Mouse (Mus musculus) kidney, adult 9 months (tissue): ENCODE data around the gene Gm45521.

Source experiments
- DNase-seq: peaks from one replicate; pipeline ENCODE4 v3.0.0; 2022

The Gm45521 gene

GRCm38 (mm10) chr14:7954071-7954471 is 3.0 kb upstream of the Gm45521 start:
- DNase-seq, result no peak

DNA sequence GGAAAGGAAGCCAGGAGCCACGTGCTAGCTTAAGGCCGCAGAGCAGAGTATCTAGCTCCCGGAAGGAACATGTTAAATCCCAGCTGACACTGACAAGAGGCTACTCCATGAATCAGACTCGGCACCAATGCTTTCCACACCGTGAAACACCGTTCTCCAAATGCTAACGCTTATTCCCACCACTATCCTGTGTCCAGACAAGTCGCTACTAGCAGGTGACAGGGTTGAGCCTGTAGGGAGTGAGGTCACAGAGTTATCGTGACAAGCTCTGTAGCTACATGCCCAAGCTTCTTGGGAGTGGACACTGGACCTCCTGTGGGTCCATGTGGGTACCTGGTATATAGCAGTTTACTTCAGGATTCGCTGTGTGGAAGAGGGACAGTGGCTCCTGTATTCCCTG is 661 bp upstream of the Gm45521 start:
- DNase-seq, result no peak

DNA sequence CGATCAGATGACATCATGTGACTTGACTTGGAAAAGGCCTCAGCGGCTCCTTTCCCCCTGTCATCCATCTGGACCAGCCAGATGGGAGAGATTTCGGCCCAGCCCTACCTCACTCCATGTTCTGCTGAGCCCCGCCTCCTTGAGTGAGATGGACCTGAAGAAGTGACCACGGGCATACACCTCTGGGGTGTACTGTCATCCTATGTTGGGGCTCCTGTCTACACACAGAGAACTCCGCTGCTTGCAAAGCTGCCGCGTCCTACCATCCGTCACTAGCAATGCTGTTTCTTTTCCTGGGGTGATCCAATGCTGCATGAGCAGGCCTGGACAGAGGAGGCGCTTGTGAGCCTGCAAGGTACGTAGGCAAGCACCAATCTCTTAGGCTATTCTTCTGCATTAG is 3.5 kb downstream of the Gm45521 start:
- DNase-seq, result no peak

GRCm38 (mm10) chr14:7961714-7962113 is 4.6 kb downstream of the Gm45521 start:
- DNase-seq, result no peak

DNA sequence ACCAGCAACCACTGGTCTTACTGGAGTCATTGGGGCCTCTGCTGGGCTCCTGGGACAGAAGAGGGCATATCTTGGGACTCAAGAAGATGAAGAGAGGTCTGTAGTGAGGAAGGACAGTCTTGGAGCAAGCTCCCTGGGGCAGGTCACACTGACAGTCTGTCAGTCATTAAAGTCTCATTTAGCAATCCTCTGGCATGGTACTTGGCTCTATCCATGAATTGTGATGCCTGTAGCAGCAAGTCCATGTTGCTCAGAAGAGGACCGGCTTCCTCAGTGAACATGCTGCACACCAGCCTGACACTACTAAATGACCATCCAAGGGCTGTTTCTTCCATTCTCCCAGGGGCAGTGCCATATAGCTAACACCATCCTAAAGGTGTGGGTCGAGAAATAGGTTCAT is 5.5 kb downstream of the Gm45521 start:
- no peak for DNase-seq

GRCm38 (mm10) chr14:7963160-7963559 is 6.1 kb downstream of the Gm45521 start:
- no peak for DNase-seq

GRCm38 (mm10) chr14:7964219-7964889 is 7.3 kb downstream of the Gm45521 start:
- DNase-seq, result peak; percentile 84

DNA sequence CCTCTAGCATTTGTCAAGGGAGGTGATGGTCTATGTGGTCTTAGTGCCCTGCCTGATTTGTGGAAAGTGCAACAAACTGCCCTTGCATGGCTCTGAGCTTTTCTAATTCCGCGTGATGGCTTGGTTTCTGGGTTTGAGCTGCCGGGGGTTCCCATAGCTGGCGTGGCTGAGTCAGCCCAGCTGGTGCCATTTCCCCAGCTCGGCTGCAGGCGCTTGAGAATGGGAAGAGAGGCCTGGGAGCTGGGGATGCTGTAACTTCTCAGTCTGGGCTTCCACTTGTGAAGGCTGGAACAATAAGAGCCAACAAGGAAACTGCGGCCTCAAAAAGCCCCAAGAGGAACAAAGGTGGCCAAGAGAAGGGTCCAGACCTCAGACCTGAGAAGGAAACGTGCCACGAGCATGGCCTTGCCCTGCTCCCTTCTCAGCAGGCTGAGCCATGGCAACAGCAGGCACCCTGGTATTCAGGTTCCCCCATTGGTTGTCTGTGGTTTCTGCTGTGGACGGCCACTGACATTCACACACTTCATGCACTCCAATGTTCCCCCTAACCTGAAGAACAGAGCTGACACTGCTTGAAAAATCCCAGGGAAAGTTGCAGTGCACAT is 14.9 kb downstream of the Gm45521 start:
- DNase-seq, result no peak

DNA sequence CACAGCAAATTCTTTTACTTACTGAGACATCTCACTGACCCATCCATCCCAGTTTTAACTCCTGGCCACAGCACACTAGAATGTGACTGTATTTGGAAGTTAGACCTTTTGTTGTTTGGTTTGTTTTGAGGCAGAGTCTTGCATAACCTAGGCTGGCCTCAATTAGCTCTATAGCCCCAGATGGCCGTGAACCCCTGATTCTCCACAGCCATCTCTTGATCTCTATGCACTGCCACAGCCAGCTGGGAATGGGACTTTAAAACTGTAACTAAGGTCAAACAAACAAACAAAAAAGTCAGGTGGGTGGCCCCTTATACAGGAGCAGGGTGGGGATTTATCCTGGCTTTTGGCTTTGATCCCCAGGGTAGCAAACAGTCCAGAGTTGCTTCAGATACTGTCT is 17.6 kb downstream of the Gm45521 start:
- no peak for DNase-seq

- DNase-seq, result no peak
These were observed 18.1 kb downstream of the Gm45521 start for GRCm38 (mm10) chr14:7975177-7975576.

DNA sequence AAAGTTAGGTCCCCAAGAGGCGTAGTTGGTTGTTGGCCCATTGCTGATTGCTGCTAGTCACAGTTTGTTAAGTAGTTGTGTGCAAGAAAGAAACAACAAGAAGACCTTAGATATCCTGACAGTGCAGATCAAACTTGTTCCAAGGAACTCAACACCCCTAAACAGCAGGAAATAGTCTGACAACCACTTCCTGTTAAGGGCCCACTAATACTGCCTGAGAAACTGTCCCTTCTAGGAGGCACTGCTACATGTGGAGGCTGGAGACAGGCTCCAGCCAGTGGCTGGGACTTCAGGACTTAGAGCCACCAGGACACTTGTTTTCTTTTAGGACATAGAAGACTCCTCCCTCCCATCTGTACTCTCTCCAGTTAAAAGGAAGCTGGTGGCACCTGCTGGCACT is 20.4 kb downstream of the Gm45521 start:
- no peak for DNase-seq

DNA sequence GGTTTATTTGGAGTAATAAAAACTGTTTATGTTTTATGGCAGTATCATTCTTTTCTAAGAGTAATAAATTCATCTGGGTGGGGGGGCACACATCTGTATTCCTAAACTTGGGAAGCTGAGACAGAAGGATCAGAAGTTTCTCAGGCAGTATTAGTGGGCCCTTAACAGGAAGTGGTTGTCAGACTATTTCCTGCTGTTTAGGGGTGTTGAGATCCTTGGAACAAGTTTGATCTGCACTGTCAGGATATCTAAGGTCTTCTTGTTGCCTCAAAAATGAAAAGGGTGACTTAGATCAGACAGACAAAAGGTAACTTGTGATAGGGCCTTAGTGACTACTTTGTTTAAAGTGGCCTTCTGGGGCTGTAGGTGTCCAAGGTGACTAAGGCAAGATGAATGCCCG is 21.1 kb downstream of the Gm45521 start:
- no peak for DNase-seq

- DNase-seq, result no peak
These were observed 24.1 kb downstream of the Gm45521 start for GRCm38 (mm10) chr14:7981226-7981625.

DNA sequence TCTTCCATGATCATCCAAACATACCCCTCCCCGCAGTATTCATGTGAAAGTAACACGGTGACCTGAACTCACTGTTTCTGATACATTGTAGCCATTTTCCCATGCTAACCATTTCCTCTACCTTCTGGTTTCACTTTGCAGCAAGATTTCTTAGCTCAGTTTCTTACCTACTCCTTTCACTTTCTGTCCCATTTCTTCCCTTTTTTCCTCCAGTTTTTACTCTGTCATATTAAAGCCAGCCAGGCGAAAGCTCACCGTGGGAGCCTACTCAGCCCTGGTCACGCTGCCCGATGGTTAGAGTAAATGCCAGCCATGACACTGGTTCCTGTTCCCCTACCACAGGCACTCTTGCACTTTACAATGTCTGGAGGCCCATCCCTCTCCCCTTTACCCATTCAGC is 29.8 kb downstream of the Gm45521 start:
- no peak for DNase-seq

GRCm38 (mm10) chr14:7989371-7989770 is 32.3 kb downstream of the Gm45521 start:
- no peak for DNase-seq

- no peak for DNase-seq
These were observed 32.9 kb downstream of the Gm45521 start for GRCm38 (mm10) chr14:7989961-7990360.

DNA sequence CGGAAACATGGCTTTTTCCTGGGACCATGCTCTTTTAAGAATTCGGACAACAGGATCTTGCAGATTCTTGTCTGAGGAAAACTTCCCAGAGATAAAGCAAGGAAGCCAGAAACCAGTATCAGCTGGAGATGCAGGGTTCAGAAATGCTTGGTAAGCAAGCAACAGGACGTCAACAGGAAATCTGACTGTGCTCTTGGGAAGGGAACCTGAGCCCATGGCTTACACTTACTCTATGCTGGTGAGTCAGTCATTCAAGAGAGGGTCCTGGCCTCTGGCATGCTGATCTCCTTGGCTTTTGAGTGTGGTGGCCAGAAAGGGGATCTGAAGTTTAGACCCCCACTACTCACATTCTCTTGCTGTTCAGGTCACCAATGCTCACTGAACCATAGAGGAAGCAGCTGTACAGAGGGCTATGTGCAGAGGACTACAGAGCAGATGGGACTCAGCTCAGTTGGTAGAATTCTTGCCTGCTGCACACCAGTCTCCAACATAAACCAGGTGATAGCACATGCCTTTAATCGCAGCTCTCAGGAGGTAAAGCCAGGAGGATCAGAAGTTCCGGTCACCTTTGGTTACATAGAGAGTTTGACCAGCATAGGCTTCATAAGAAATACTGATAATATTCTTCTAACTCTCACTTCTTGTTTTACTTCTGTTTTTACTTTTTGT is 34.2 kb downstream of the Gm45521 start:
- DNase-seq, result no peak

GRCm38 (mm10) chr14:7992158-7992557 is 35.1 kb downstream of the Gm45521 start:
- DNase-seq, result no peak

DNA sequence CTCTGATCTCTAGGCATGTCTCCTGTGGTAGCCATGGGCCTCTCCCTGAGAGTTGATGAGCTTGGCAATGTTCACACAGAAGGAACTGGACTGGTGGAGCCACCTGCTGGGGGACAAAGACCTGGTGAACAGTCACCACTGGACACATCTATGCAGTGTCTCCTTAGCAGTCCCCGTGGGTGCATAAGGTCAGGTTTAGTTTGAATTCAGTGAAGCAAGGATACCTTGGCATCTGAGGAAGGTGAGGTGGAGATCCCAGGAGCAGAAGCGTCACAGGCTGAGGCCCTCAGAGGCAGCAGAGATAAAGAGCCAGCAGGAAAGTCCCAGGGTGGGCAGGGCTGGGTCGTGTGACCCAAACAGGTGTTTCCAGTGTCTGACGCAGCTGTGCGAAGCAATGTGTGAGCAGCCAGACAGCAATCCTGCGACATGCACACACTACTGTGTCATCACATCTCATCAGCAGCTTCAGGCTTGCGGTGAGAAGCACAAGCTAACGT is 37.2 kb downstream of the Gm45521 start, which contains the start of gene Dnase1l3:
TSS of gene Dnase1l3 (minus strand) at position 303 of the 497 bp plus-strand sequence.
- DNase-seq, result peak; percentile 62

DNA sequence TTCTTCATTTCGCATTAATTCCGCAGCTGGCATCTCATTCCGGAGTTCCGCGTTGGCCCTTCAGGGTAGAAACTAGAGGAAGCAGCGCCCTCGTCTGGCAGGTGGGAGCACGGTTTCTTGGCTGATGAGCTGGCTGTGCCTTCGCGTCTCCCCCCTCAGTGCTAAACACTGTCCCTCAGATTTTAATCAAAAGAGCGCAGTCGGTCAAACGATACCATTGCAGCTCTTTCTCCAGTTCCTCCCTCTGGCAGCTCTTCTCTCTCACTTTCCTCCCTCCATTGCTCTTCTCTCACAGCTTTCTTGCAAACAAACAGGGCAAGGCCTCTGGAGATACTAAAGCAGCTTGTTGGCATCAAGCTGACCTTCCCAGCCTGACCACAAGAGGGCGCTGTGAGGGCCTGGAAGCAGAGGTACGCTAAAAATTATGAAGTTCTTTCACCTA is 40.2 kb downstream of the Gm45521 start:
- peak; percentile 94 for DNase-seq

DNA sequence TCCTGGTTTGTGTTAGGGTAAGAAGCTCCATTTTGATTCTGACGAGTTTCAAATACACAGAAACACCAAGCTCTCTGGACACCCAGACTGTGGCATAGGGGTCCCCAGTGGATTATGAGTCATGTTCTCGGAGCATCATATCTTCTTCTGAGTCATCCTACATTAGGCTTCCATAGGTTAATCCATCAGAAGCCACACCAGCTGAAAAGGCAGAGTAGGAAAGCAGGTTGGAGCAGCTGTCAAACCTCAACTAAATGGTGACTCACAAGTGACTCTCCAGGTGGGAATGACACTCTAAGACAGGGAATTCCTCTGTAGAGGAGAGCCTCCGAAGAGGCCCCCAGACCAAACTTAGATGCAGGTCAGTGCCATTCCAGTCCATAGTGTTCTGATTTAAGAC is 41.9 kb downstream of the Gm45521 start:
- no peak for DNase-seq

- no peak for DNase-seq
These were observed 42.3 kb downstream of the Gm45521 start for GRCm38 (mm10) chr14:7999435-7999834.

- no peak for DNase-seq
These were observed 43.2 kb downstream of the Gm45521 start for GRCm38 (mm10) chr14:8000247-8000646.
